Mouse (Mus musculus): ENCODE measurements around the gene Mul1.

- no peak for TF ChIP-seq POLR2A (IDR thresholded peaks at IDR 0.05; ENCODE audit: extremely low read depth, insufficient read depth, low read length)
- TF ChIP-seq CTCF (IDR thresholded peaks at IDR 0.05; ENCODE audit: extremely low read depth, insufficient read depth, low read length), result no peak
Measured at GRCm38 (mm10) chr4:138448872-138449615, 14.6 kb downstream of the Mul1 start.
